Comparison of ENCODE assay signal across 9 mouse cellular contexts in the genomic region with DNA sequence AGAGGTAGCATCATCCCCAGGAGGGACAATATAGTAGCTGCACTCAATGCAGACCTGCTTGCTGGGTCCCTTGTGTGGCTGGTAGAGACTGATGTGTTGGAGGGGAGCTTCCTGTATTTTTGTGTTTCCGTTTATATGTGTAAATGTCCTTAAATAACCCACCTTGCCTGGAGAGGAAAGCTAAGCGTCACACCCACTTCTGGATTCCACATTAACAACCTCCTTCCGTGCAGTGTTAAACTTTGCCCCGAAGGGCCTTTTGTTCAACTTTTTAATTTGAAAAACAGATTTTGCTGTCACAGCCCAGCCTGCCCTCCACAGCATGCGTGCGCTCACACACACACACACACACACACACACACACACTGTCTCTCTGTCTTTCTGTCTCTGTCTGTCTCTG.
A peak's percentile ranks its signal among the peaks of the same experiment; 100 is the strongest.
DNase-seq lines count a peak whose midpoint lies in the region; ATAC-seq lines count a peak whose summit lies in the region.
"Had no signal": no experiment of that assay in that cellular context is flagged by ENCODE, and none has a peak within 500 bp of the region (broad histone marks: within the 10 kb centered on the region; RNA-seq: fewer than 3 reads in every experiment).

No protein-coding gene starts in this region.

- no peak for ATAC-seq in heart, embryonic 11.5 days (replicated peaks; ENCODE audit: insufficient number of reproducible peaks, low FRiP score, low TSS enrichment)
- no peak for ATAC-seq in neural tube, embryonic 13.5 days (ENCODE audit: low read depth)

- no peaks in the 10 kb centered on the region for H3K27me3 ChIP-seq in heart, embryonic 11.5 days (ENCODE audit: control insufficient read depth, insufficient read depth, low read length)
- no peaks in the 10 kb centered on the region for H3K27me3 ChIP-seq in neural tube, embryonic 13.5 days

- no peaks in the 10 kb centered on the region for H3K9me3 ChIP-seq in heart, embryonic 11.5 days (replicated peaks; ENCODE audit: control insufficient read depth, low read length)
- H3K9me3 ChIP-seq in neural tube, embryonic 13.5 days: no peaks in the 10 kb centered on the region

- no peaks in the 10 kb centered on the region; the same call in 1 of the 2 replicates for H3K36me3 ChIP-seq in heart, embryonic 11.5 days (ENCODE audit: control insufficient read depth, insufficient read depth, low read length)
- no peaks in the 10 kb centered on the region for H3K36me3 ChIP-seq in neural tube, embryonic 13.5 days

- no peak overlapping the region for H3K9ac ChIP-seq in heart, embryonic 11.5 days (ENCODE audit: low read depth, low read length)
- 0 out of 2 replicates have a peak overlapping the region, but pooled peaks have one; percentile 6 for H3K9ac ChIP-seq in neural tube, embryonic 13.5 days
- H3K9ac ChIP-seq: liver, embryonic 14.5 days had no signal

- peak; percentile 85 for DNase-seq in heart, adult 8-10 months (ENCODE audit: low spot score)
- no peak for DNase-seq in heart, postnatal 4 days
- DNase-seq in kidney, adult 9 months: peak; percentile 89
- DNase-seq in layer of hippocampus, adult 9-11 months: no peak
- DNase-seq in c-Kit-positive CD71-positive TER-119-positive erythroid progenitor cells, embryonic 14.5 days (ENCODE audit: low spot score): no peak
- no peak for DNase-seq in right cerebral cortex, postnatal 4 days

- peaks cover 37% of the 10 kb centered on the region for H3K4me1 ChIP-seq in heart, embryonic 11.5 days (ENCODE audit: control insufficient read depth, insufficient read depth, low read length)
- H3K4me1 ChIP-seq in neural tube, embryonic 13.5 days (replicated peaks): peaks cover 88% of the 10 kb centered on the region

- H3K27ac ChIP-seq in heart, embryonic 11.5 days (ENCODE audit: low read depth, low read length): peak overlapping the region; percentile 41; the same call in 1 of the 2 replicates
- peak overlapping the region; percentile 89 for H3K27ac ChIP-seq in neural tube, embryonic 13.5 days (replicated peaks)
- H3K27ac ChIP-seq: liver, embryonic 14.5 days had no signal

- H3K4me3 ChIP-seq in heart, embryonic 11.5 days (ENCODE audit: low read depth, low read length): no peak overlapping the region
- H3K4me3 ChIP-seq in neural tube, embryonic 13.5 days: no peak overlapping the region

- 67% methylated on average over 6 of the region's 6 CpGs for WGBS in heart, embryonic 11.5 days (ENCODE audit: insufficient replicate concordance)
- WGBS in neural tube, embryonic 13.5 days: 27% methylated on average over 6 of the region's 6 CpGs

- H3K4me2 ChIP-seq in heart, embryonic 11.5 days: peak overlapping the region; percentile 6; the same call in 1 of the 2 replicates
- peak overlapping the region; percentile 39; the same call in 1 of the 2 replicates for H3K4me2 ChIP-seq in neural tube, embryonic 13.5 days

Comparison
In these comparisons a context has a peak if more than half of its experiments do, and no peak if none do; other contexts are left out.
1. DNase-seq: peak in heart, adult 8-10 months (single experiment) and kidney, adult 9 months (single experiment); none in heart, postnatal 4 days (single experiment), layer of hippocampus, adult 9-11 months (single experiment), c-Kit-positive CD71-positive TER-119-positive erythroid progenitor cells, embryonic 14.5 days (single experiment) and right cerebral cortex, postnatal 4 days (single experiment).